Mouse (Mus musculus) spleen, adult 2 months (tissue): Measurements from ENCODE around the gene Il13ra1.

ENCODE experiments used
- CTCF ChIP-seq: fragments of 200-500 bp; IDR thresholded peaks from 2 replicates; pipeline ENCODE4 v1.5.1; 2011; ENCODE audit warnings: mild to moderate bottlenecking, inconsistent platforms; ENCODE audit not compliant: insufficient read depth, insufficient read length, insufficient replicate concordance; ENCODE audit errors: extremely low read depth
- POLR2A ChIP-seq: fragments of 200-500 bp; IDR thresholded peaks from 2 replicates; pipeline ENCODE4 v1.6.1; 2011; ENCODE audit warnings: low read depth, low read length, inconsistent platforms

- TF ChIP-seq CTCF, result no peak
- no peak for TF ChIP-seq POLR2A
Measured at GRCm38 (mm10) chrX:36112422-36112750, 476 bp downstream of the Il13ra1 start.
